Mouse (Mus musculus) stomach, embryonic 16.5 days (tissue): ENCODE results near the gene Tgif2. TPM values are rescaled to one million over a fixed set of nuclear protein-coding genes. Genes with fewer than 3 reads are reported as not detected.

Experiments
- polyA plus RNA-seq: library from polyadenylated mRNA; unstranded; fragments of >200 nt; fragmentation: Nextera tagmentation; extraction: Ambion mirVana; gene quantifications from 2 replicates; pipeline ENCODE4 v1.2.1, GENCODE M21; 2015

Gene Tgif2
- polyA plus RNA-seq, 1 experiment from 2014 or later = 36.5 TPM

Other genes starting within 250 kb of the Tgif2 start
- gene Dlgap4, start 226.3 kb upstream of the Tgif2 start, polyA plus RNA-seq = 55.5 and 56.4 TPM in 2 replicates
- 1,649 and 1,814 TPM in 2 replicates for gene Myl9, start 64.6 kb upstream of the Tgif2 start, polyA plus RNA-seq
- gene 4930518I15Rik, start 17.9 kb downstream of the Tgif2 start, polyA plus RNA-seq = 6.7 and 7.3 TPM in 2 replicates
- gene Rab5if, start 23.1 kb downstream of the Tgif2 start, polyA plus RNA-seq = 173 and 190 TPM in 2 replicates
- 0.39 and 0.41 TPM in 2 replicates for gene Sla2, start 47.2 kb downstream of the Tgif2 start, polyA plus RNA-seq
- gene Ndrg3, start 152.0 kb downstream of the Tgif2 start, polyA plus RNA-seq = 41.9 and 44.5 TPM in 2 replicates
- gene Dsn1, start 167.1 kb downstream of the Tgif2 start, polyA plus RNA-seq = 28.5 and 28.6 TPM in 2 replicates
- gene Soga1, start 239.2 kb downstream of the Tgif2 start, polyA plus RNA-seq = 2.1 and 2.6 TPM in 2 replicates
- gene Tldc2, start 247.0 kb downstream of the Tgif2 start, polyA plus RNA-seq = not detected in 2 replicates